In the genomic region with DNA sequence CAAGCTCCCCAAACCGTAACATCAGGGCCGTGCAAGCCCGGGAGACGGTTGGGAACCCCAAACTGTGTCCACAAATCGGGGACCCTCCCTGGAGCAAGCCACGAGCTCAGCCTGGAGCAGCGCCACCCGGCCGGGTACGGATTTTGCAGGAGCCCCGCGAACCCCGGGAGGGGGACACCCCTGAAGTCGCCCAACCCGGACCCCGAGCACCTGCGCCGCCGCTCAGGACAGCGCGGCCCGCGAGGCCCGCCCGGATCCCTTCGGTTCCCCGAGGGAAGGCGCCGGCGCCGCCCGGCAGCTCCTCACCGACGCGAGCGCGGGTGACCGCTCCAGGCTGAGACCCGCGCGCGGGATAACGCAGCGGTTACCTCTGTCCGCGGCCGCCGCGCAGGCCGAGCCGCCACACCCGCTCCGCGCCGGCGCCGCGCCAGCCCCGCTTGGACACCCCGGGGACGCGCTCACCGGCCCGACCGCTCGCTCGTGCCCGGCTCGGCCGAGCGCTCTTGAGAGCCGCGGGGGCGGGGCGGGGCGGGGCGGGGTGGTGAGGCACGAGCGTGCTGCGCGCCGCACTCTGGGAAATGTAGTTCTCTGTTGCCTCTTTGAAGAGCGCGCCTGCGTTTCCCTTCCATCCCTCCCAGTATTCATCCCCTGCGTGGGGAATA, we compare ENCODE assay signal across 7 mouse cellular contexts. TPM values are rescaled to one million over a fixed set of nuclear protein-coding genes. Genes with fewer than 3 reads are reported as not detected.
DNase-seq lines count a peak whose midpoint lies in the region; ATAC-seq lines count a peak whose summit lies in the region.

A gene (minus strand): TSS at position 512 of the 662 bp plus-strand sequence.

- H3K9ac ChIP-seq in embryonic facial prominence, embryonic 11.5 days (replicated peaks; ENCODE audit: low read length), result peak within 1 kb of the TSS; percentile 72
- H3K9ac ChIP-seq in midbrain, embryonic 12.5 days (replicated peaks), result peak within 1 kb of the TSS; percentile 85

- peak; percentile 91 for DNase-seq in adrenal gland, postnatal 25 days
- peak; percentile 95 for DNase-seq in embryonic facial prominence, embryonic 11.5 days (ENCODE audit: low spot score)
- peak; percentile 99 for DNase-seq in heart, adult 11 months
- peak; percentile 87 for DNase-seq in kidney, adult 18-20 months
- DNase-seq in limb, embryonic 10.5 days (ENCODE audit: low spot score), result peak; percentile 89
- DNase-seq in skeletal muscle tissue, adult 2 months (ENCODE audit: low read depth, low spot score), result peak; percentile 67

- H3K4me3 ChIP-seq in embryonic facial prominence, embryonic 11.5 days (ENCODE audit: low read depth, low read length), result peak within 1 kb of the TSS; percentile 67
- peak within 1 kb of the TSS; percentile 90 for H3K4me3 ChIP-seq in limb, embryonic 10.5 days
- peak within 1 kb of the TSS; percentile 87 for H3K4me3 ChIP-seq in midbrain, embryonic 12.5 days

- no peaks in the 10 kb centered on the region for H3K9me3 ChIP-seq in embryonic facial prominence, embryonic 11.5 days (replicated peaks; ENCODE audit: control insufficient read depth, low read length)
- no peaks in the 10 kb centered on the region for H3K9me3 ChIP-seq in limb, embryonic 10.5 days (replicated peaks)
- no peaks in the 10 kb centered on the region for H3K9me3 ChIP-seq in midbrain, embryonic 12.5 days

- no peak within 1 kb of the TSS for H3K27ac ChIP-seq in embryonic facial prominence, embryonic 11.5 days (replicated peaks; ENCODE audit: low read depth, low read length)
- peak within 1 kb of the TSS; percentile 90 for H3K27ac ChIP-seq in limb, embryonic 10.5 days
- H3K27ac ChIP-seq in midbrain, embryonic 12.5 days (replicated peaks), result peak within 1 kb of the TSS; percentile 72

- H3K4me2 ChIP-seq in embryonic facial prominence, embryonic 11.5 days (ENCODE audit: low read depth, low read length), result peak within 1 kb of the TSS; percentile 71
- H3K4me2 ChIP-seq in midbrain, embryonic 12.5 days (replicated peaks), result peak within 1 kb of the TSS; percentile 77

- no peaks in the 10 kb centered on the region for H3K36me3 ChIP-seq in embryonic facial prominence, embryonic 11.5 days (replicated peaks; ENCODE audit: control insufficient read depth, insufficient read depth, low read depth, low read length)
- H3K36me3 ChIP-seq in limb, embryonic 10.5 days, result no peaks in the 10 kb centered on the region
- H3K36me3 ChIP-seq in midbrain, embryonic 12.5 days, result no peaks in the 10 kb centered on the region

- under 1% methylated on average over 76 of the region's 86 CpGs for WGBS in embryonic facial prominence, embryonic 11.5 days
- under 1% methylated on average over 86 of the region's 86 CpGs for WGBS in limb, embryonic 10.5 days
- 0% methylated on average over 78 of the region's 86 CpGs for WGBS in midbrain, embryonic 12.5 days

- peak; percentile 94 for ATAC-seq in embryonic facial prominence, embryonic 11.5 days (replicated peaks; ENCODE audit: insufficient number of reproducible peaks, low FRiP score, low TSS enrichment, low read depth)
- peak; percentile 98 for ATAC-seq in midbrain, embryonic 12.5 days (ENCODE audit: low FRiP score, low read depth)

- no peaks in the 10 kb centered on the region for H3K4me1 ChIP-seq in embryonic facial prominence, embryonic 11.5 days (ENCODE audit: control insufficient read depth, insufficient read depth, low read length)
- H3K4me1 ChIP-seq in limb, embryonic 10.5 days, result peaks cover 18% of the 10 kb centered on the region
- H3K4me1 ChIP-seq in midbrain, embryonic 12.5 days, result peaks cover 6% of the 10 kb centered on the region

- no peaks in the 10 kb centered on the region for H3K27me3 ChIP-seq in embryonic facial prominence, embryonic 11.5 days (ENCODE audit: control insufficient read depth, insufficient read depth, low read length)
- H3K27me3 ChIP-seq in limb, embryonic 10.5 days (ENCODE audit: low read depth, poor library complexity, severe bottlenecking), result peaks cover 9% of the 10 kb centered on the region; the same call in 1 of the 2 replicates
- H3K27me3 ChIP-seq in midbrain, embryonic 12.5 days, result peaks cover 5% of the 10 kb centered on the region; the same call in 1 of the 2 replicates

RNA-seq across cellular contexts. Expression of the gene that starts here (rescaled TPM):
- total RNA-seq in adrenal gland, postnatal 25 days (2021), result 19.7 and 25.4 TPM in 2 replicates
- polyA plus RNA-seq in embryonic facial prominence, embryonic 11.5 days (2014; fragmentation: Nextera tagmentation; extraction: Ambion mirVana), result 13.4 and 14.4 TPM in 2 replicates
- 7.3 and 9.7 TPM in 2 replicates for polyA plus RNA-seq in limb, embryonic 10.5 days (2016; fragmentation: Nextera tagmentation; extraction: Ambion mirVana)
- 16.8 and 18.3 TPM in 2 replicates for polyA plus RNA-seq in midbrain, embryonic 12.5 days (2016; fragmentation: Nextera tagmentation; extraction: Ambion mirVana)
